Mouse (Mus musculus): ENCODE measurements around the gene Exoc6b. TPM values are rescaled to one million over a fixed set of nuclear protein-coding genes. Genes with fewer than 3 reads are reported as not detected.

The Exoc6b gene
- total RNA-seq (2023) = 39.5 TPM

GRCm38 (mm10) chr6:85069023-85069985, at the start of gene Exoc6b:
TSS of gene Exoc6b (minus strand) at chr6:85069513.

GRCm38 (mm10) chr6:84593693-84594092, 475.6 kb downstream of the Exoc6b start, which contains the start of gene Cyp26b1:
TSS of gene Cyp26b1 (minus strand) at chr6:84593908.

Other genes starting within 250 kb of the Exoc6b start
- gene Spr, start 68.3 kb upstream of the Exoc6b start, total RNA-seq (2023) = 36.8 TPM
- gene Emx1, start 117.9 kb upstream of the Exoc6b start, total RNA-seq (2023) = not detected